Mouse (Mus musculus) CD4-positive naive resting alpha-beta T cell, adult 57 days (primary cell): Measurements from ENCODE around the gene Dlgap5. TPM values are rescaled to one million over a fixed set of nuclear protein-coding genes. Genes with fewer than 3 reads are reported as not detected.

Source experiments
- total RNA-seq: library from RNA; stranded (reverse); gene quantifications from one replicate; pipeline ENCODE4 v1.2.4, GENCODE M21; 2023

Dlgap5 gene
- 8.5 TPM for total RNA-seq

DNA sequence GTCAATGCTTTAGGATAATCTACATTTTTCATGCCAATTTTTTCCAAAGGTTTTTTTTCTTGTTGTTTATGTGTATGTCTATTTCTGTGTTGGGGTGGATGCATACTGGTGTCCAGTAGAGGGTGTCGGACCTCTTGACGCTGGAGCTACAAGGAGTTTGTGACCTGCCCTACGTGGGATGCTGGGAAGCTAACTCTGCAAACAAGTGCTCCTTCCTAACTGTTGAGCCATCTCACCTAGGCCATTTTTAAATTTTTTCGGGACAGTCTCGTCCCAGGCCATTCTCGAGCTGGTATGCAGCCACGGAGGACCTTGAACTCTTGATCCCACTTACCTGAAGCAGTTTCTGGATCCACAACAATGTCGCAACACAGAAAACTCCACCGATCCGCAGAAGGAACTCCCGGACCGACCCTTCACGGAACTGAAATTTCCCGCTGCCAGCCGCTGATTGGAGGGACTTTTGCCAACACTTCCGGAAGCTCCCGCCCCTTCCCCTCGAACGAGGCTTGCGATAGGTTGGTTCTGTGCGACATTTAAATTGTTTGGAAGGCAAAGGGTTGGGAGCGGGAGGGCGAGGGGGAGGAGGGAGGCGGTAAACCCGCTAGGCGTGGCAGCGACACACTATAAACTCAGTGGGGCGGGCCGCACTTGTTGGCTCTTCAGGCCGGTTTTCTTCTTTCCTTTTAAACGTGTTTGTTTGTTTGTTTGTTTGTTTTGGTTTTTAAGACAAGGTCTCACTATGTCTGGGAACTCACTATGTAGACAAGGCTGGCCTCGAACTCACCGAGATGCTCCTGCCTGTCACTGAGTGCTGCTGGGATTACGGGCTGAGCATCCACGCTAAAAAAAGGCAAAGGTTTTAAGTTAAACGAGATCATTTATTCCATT, at the start of gene Dlgap5:
TSS of gene Dlgap5 (minus strand) at position 633 of the 891 bp plus-strand sequence.

DNA sequence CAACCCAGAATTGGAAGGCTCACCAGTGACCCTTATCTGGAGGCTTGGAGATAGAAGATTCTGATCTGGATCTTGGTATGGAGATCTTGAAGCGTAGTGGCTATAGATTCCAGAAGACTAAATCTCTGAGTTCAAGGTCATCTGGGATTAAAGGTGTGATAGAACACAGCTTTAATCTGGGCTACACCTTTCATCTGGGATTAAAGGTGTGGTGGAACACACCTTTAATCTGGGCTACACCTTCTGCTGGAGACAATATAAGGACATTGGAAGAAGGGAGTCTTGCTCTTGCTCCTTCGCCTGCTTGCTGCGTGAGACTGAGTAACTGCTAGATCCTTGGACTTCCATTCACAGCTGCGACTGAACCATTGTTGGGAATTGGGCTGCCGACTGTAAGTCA, 31.9 kb upstream of the Dlgap5 start, which contains the start of gene Fbxo34:
TSS of gene Fbxo34 (plus strand) at position 301 of the 400 bp plus-strand sequence.

GRCm38 (mm10) chr14:47367461-47367860, 50.7 kb downstream of the Dlgap5 start, which contains the start of gene Lgals3:
TSS of gene Lgals3 (plus strand) at chr14:47367751.

Other genes starting within 250 kb of the Dlgap5 start
- gene Gch1, start 229.0 kb downstream of the Dlgap5 start, total RNA-seq: 57.8 TPM
- 19.5 TPM for gene Wdhd1, start 141.6 kb downstream of the Dlgap5 start, total RNA-seq
- gene Socs4, start 141.5 kb downstream of the Dlgap5 start, total RNA-seq: 24.4 TPM
- 195 TPM for gene Mapk1ip1l, start 120.1 kb downstream of the Dlgap5 start, total RNA-seq
- gene Lgals3, start 50.7 kb downstream of the Dlgap5 start, total RNA-seq: 2.9 TPM
- 17.3 TPM for gene Fbxo34, start 32.0 kb upstream of the Dlgap5 start, total RNA-seq
- 30.2 TPM for gene Atg14, start 152.2 kb upstream of the Dlgap5 start, total RNA-seq
- gene Ktn1, start 230.0 kb upstream of the Dlgap5 start, total RNA-seq: 72.5 TPM